In the genomic region with DNA sequence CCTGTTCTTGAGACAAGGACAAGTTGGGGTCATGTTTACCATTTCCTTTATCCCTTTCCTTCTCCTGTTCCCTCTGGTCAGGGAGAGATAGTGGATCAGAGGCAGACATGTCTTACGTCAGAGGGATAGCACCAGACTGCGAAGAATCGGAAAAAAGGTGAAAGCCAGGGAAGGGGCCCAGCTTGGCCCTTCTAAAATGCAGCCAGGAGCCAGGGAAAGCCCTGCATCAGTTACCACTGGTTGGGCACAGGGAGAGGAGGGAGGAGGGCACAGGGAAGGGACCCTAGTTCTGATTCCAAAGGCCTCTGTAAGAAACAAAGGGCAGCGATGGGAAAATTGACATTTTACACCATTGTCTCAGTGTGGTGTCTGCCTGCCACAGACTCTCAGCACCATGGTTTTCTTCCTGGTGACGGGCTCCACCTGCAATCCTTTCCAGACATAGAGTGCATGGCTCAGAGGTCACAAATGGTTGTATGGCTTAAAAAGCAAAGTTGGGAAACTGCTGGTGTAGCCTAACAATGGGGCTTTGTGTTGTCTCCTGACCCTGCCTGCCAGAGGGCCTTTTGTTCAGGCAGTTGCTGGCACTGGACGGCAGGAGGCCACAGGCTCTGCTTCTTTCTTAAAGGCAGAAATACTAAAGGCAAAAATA, we compare ENCODE assay signal across 12 mouse cellular contexts.
A peak's percentile ranks its signal among the peaks of the same experiment; 100 is the strongest.
DNase-seq lines count a peak whose midpoint lies in the region; ATAC-seq lines count a peak whose summit lies in the region.
"Had no signal": no experiment of that assay in that cellular context is flagged by ENCODE, and none has a peak within 500 bp of the region (broad histone marks: within the 10 kb centered on the region; RNA-seq: fewer than 3 reads in every experiment).

No protein-coding gene starts in this region.

- H3K36me3 ChIP-seq in liver, embryonic 11.5 days (ENCODE audit: control insufficient read depth, insufficient read depth, low read length): no peaks in the 10 kb centered on the region
- H3K36me3 ChIP-seq: heart, embryonic 12.5 days; liver, embryonic 12.5 days had no signal

- no peak overlapping the region for H3K4me3 ChIP-seq in liver, embryonic 11.5 days (ENCODE audit: low read depth, low read length)
- H3K4me3 ChIP-seq: heart, embryonic 12.5 days; liver, embryonic 12.5 days had no signal

- 71% methylated on average over 6 of the region's 6 CpGs for WGBS in liver, embryonic 11.5 days

- no peaks in the 10 kb centered on the region for H3K27me3 ChIP-seq in liver, embryonic 11.5 days (replicated peaks; ENCODE audit: control insufficient read depth, insufficient read depth, low read length)
- H3K27me3 ChIP-seq: heart, embryonic 12.5 days had no signal

- no peak overlapping the region for H3K27ac ChIP-seq in liver, embryonic 11.5 days (ENCODE audit: low read depth, low read length)
- H3K27ac ChIP-seq: liver, embryonic 12.5 days; macrophage had no signal

- intact Hi-C loops in left cerebral cortex, postnatal 4 days (cut with DNase I): no loop called here

- peaks cover 6% of the 10 kb centered on the region for H3K4me1 ChIP-seq in liver, embryonic 11.5 days (replicated peaks; ENCODE audit: control insufficient read depth, insufficient read depth, low read length)

- no peak for ATAC-seq in megakaryocyte progenitor cell, adult 5-6 weeks (replicated peaks; ENCODE audit: poor library complexity)
- ATAC-seq in liver, embryonic 11.5 days (replicated peaks; ENCODE audit: low FRiP score): no peak
- ATAC-seq: liver, embryonic 12.5 days had no signal

- H3K9ac ChIP-seq in liver, embryonic 11.5 days (ENCODE audit: low read depth, low read length): no peak overlapping the region
- H3K9ac ChIP-seq: heart, embryonic 12.5 days; liver, embryonic 12.5 days had no signal

- no peaks in the 10 kb centered on the region for H3K9me3 ChIP-seq in liver, embryonic 11.5 days (ENCODE audit: control insufficient read depth, low read length)
- H3K9me3 ChIP-seq: heart, embryonic 12.5 days; liver, embryonic 12.5 days had no signal

- no peak overlapping the region for H3K4me2 ChIP-seq in liver, embryonic 11.5 days
- H3K4me2 ChIP-seq: heart, embryonic 12.5 days; liver, embryonic 12.5 days had no signal

- peak; percentile 52 for DNase-seq in heart, adult 11 months
- no peak for DNase-seq in heart, postnatal 4 days
- peak; percentile 51 for DNase-seq in brain, adult 2 months (ENCODE audit: low read depth, low spot score)
- peak; percentile 56 for DNase-seq in forelimb bud, embryonic 11.5 days (ENCODE audit: low read depth, low spot score)
- DNase-seq in mesoderm, embryonic 11.5 days (ENCODE audit: low read depth, low spot score): peak; percentile 67
- no peak for DNase-seq in liver, embryonic 11.5 days (ENCODE audit: low spot score)
- no peak for DNase-seq in left cerebral cortex, postnatal 4 days
- DNase-seq: adrenal gland, adult 2 months had no signal

Comparison
In these comparisons a context has a peak if more than half of its experiments do, and no peak if none do; other contexts are left out.
1. DNase-seq: peak in heart, adult 11 months (single experiment), brain, adult 2 months (single experiment), forelimb bud, embryonic 11.5 days (single experiment) and mesoderm, embryonic 11.5 days (single experiment); none in heart, postnatal 4 days (single experiment), liver, embryonic 11.5 days (single experiment) and left cerebral cortex, postnatal 4 days (single experiment).